Mouse (Mus musculus): ENCODE results near the gene Col1a2.

The Col1a2 gene

GRCm38 (mm10) chr6:4504603-4505131, at the start of gene Col1a2:
TSS of gene Col1a2 (plus strand) at chr6:4504814.
- DNase-seq (ENCODE audit: low spot score), result peak; percentile 68

- no peak for DNase-seq (ENCODE audit: low spot score)
Measured at GRCm38 (mm10) chr6:4455518-4455917, 49.1 kb upstream of the Col1a2 start.

GRCm38 (mm10) chr6:4455961-4456617, 48.5 kb upstream of the Col1a2 start:
- peak; percentile 53 for DNase-seq (ENCODE audit: low spot score)

GRCm38 (mm10) chr6:4456691-4457447, 47.7 kb upstream of the Col1a2 start:
- DNase-seq (ENCODE audit: low spot score), result peak; percentile 50

GRCm38 (mm10) chr6:4457555-4457996, 47.0 kb upstream of the Col1a2 start:
- peak; percentile 65 for DNase-seq (ENCODE audit: low spot score)

- no peak for DNase-seq (ENCODE audit: low spot score)
Measured at GRCm38 (mm10) chr6:4465320-4465719, 39.3 kb upstream of the Col1a2 start.

- no peak for DNase-seq (ENCODE audit: low spot score)
Measured at GRCm38 (mm10) chr6:4483577-4483936, 21.1 kb upstream of the Col1a2 start.

GRCm38 (mm10) chr6:4483937-4484601, 20.5 kb upstream of the Col1a2 start:
- DNase-seq (ENCODE audit: low spot score), result no peak

GRCm38 (mm10) chr6:4488349-4488748, 16.3 kb upstream of the Col1a2 start:
- DNase-seq (ENCODE audit: low spot score), result no peak

GRCm38 (mm10) chr6:4488966-4489365, 15.6 kb upstream of the Col1a2 start:
- no peak for DNase-seq (ENCODE audit: low spot score)

- DNase-seq (ENCODE audit: low spot score), result peak; percentile 77
Measured at GRCm38 (mm10) chr6:4489366-4490245, 15.0 kb upstream of the Col1a2 start.

- no peak for DNase-seq (ENCODE audit: low spot score)
Measured at GRCm38 (mm10) chr6:4493666-4494065, 10.9 kb upstream of the Col1a2 start.

- no peak for DNase-seq (ENCODE audit: low spot score)
Measured at GRCm38 (mm10) chr6:4496428-4496827, 8.2 kb upstream of the Col1a2 start.

GRCm38 (mm10) chr6:4503106-4503505, 1.5 kb upstream of the Col1a2 start:
- peak; percentile 67 for DNase-seq (ENCODE audit: low spot score)

- DNase-seq (ENCODE audit: low spot score), result peak; percentile 79
Measured at GRCm38 (mm10) chr6:4505158-4505997, 764 bp downstream of the Col1a2 start.

GRCm38 (mm10) chr6:4506106-4506505, 1.5 kb downstream of the Col1a2 start:
- no peak for DNase-seq (ENCODE audit: low spot score)

GRCm38 (mm10) chr6:4506791-4507190, 2.2 kb downstream of the Col1a2 start:
- DNase-seq (ENCODE audit: low spot score), result no peak

- no peak for DNase-seq (ENCODE audit: low spot score)
Measured at GRCm38 (mm10) chr6:4507323-4507722, 2.7 kb downstream of the Col1a2 start.

- no peak for DNase-seq (ENCODE audit: low spot score)
Measured at GRCm38 (mm10) chr6:4508279-4508678, 3.7 kb downstream of the Col1a2 start.

- no peak for DNase-seq (ENCODE audit: low spot score)
Measured at GRCm38 (mm10) chr6:4509395-4509794, 4.8 kb downstream of the Col1a2 start.

- no peak for DNase-seq (ENCODE audit: low spot score)
Measured at GRCm38 (mm10) chr6:4514671-4515070, 10.1 kb downstream of the Col1a2 start.

Measured in yolk sac, embryonic 10.5 days (tissue).